Mouse (Mus musculus): ENCODE measurements around the gene Arhgap15. TPM values are rescaled to one million over a fixed set of nuclear protein-coding genes. Genes with fewer than 3 reads are reported as not detected.

Arhgap15 gene
- polyA plus RNA-seq, 1 experiment from 2014 or later = 0.38 TPM

DNA sequence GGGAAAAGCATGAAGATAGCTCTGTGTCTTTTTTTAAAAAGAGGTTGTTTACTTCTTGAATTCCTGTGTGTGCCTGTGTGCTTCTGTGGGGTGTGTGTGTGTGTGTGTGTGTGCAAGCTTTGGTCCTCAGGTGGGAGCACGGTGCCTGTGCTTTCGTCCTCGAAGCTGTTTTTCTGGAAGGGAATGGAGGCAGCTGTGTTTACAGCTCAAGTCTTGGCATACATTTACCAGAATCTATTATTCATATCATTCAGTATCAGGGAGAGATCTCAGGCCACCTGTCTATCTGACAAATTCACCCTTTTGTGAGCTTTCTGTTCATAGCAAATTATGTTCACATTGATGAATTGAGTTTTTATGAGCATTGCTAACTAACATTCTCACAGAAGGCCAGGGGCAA, 550.5 kb downstream of the Arhgap15 start:
- Histone ChIP-seq H3K27me3 (ENCODE audit: low read depth, poor library complexity, severe bottlenecking) (no peaks in the 10 kb centered on the region), H3K27ac (replicated peaks) (no peak overlapping the region), H3K4me1 (peaks cover 3% of the 10 kb centered on the region), H3K9me3 (replicated peaks) (no peaks in the 10 kb centered on the region), H3K36me3 (no peaks in the 10 kb centered on the region), H3K4me3 (no peak overlapping the region)
- DNase-seq (ENCODE audit: low spot score) = no peak
- 86% methylated on average over 3 of the region's 3 CpGs for WGBS

DNA sequence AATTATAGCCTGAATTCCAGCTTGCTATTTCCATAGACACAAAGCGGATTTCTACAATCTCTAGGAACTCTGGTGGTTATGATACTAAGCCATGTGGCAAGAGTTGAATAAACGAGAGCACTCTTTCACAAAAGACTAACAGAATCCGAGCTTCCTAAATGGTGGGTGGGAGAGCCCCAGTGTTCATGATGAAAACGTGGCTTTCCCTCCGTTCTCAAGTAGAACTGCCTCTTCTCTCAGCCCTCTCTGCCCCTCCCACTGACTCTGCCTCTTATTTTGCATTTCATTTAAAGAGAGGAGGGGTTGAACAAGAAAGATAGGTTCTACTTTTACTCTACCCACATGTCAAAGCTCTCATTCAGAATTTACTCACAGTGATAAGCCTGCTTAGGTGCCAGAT, 551.3 kb downstream of the Arhgap15 start:
- Histone ChIP-seq H3K36me3 (no peaks in the 10 kb centered on the region), H3K4me1 (peaks cover 11% of the 10 kb centered on the region), H3K27me3 (ENCODE audit: low read depth, poor library complexity, severe bottlenecking) (no peaks in the 10 kb centered on the region), H3K27ac (replicated peaks) (no peak overlapping the region; the same call in 1 of the 2 replicates), H3K9me3 (replicated peaks) (no peaks in the 10 kb centered on the region), H3K4me3 (no peak overlapping the region)
- WGBS = 47% methylated on average over 5 of the region's 5 CpGs
- no peak for DNase-seq (ENCODE audit: low spot score)

DNA sequence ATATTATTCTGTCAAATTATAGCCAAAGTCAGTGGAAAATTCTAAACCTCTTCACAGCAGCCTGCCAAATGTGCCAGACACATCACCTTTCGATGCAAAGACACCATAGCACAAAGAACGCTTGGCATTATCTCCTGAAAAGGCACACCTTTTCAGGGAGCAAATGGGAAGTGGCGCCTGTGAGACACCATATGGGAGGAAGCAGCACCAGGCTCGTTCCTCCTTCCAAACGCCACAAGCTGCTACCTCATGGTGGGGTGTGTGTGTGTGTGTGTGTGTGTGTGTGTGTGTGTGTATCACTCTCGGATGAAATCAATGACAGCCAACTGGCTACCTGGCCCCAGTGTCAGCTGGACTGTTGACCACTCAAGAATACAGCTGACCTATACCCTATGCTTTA, 551.8 kb downstream of the Arhgap15 start:
- no peak overlapping the region for H3K4me3 ChIP-seq
- H3K36me3 ChIP-seq = no peaks in the 10 kb centered on the region
- no peaks in the 10 kb centered on the region for H3K27me3 ChIP-seq (ENCODE audit: low read depth, poor library complexity, severe bottlenecking)
- no peak overlapping the region for H3K27ac ChIP-seq (replicated peaks)
- 79% methylated on average over 6 of the region's 6 CpGs for WGBS
- H3K4me1 ChIP-seq = peaks cover 16% of the 10 kb centered on the region
- no peaks in the 10 kb centered on the region for H3K9me3 ChIP-seq (replicated peaks)
- no peak for DNase-seq (ENCODE audit: low spot score)

GRCm38 (mm10) chr2:44304261-44304970, 555.8 kb downstream of the Arhgap15 start:
- Histone ChIP-seq H3K9me3 (replicated peaks) (no peaks in the 10 kb centered on the region), H3K36me3 (no peaks in the 10 kb centered on the region), H3K27ac (replicated peaks) (no peak overlapping the region; the same call in 1 of the 2 replicates), H3K4me3 (no peak overlapping the region), H3K4me1 (peaks cover 17% of the 10 kb centered on the region), H3K27me3 (ENCODE audit: low read depth, poor library complexity, severe bottlenecking) (no peaks in the 10 kb centered on the region)
- no peak for DNase-seq (ENCODE audit: low spot score)
- 75% methylated on average over 9 of the region's 9 CpGs for WGBS

DNA sequence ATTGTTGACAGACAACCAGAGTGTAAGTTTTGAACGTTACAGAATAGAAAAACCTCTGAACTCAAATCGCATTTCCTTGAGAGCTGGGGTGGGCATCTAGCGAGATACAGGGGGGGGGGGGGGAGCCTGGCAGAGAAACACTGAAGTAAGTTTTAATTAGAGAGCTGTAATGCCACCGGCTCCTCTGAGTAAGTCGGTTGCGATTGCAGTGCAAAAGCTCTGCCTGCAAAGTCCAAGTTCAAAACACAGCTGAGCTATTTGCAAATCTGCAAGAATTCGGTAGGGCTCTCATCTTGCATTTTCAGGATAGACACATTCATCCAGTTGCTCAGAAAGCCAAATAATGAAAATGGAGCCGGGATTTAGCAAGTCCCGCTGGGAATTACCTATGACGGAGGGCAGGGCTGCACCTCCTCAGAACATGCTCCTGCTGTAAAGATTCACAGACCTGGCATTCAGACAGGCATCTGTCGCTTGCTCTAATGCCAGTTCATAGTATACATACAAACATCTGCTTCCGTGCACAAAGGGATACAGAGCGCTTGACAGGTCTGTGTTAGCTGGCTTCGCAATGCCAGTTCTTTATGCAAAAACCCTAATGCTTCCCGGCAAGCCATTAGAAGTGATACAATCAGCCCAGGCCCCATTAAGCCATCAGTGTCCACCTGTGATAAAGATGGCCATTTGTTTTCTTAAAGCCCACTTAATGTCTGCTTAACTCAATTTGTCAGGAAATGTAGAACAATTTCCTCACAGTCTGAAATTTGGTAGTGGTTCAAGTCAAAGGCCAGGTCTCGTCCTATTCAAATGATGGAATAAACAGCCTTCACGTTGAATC, 556.6 kb downstream of the Arhgap15 start:
- Histone ChIP-seq H3K36me3 (no peaks in the 10 kb centered on the region), H3K9me3 (replicated peaks) (no peaks in the 10 kb centered on the region), H3K4me3 (no peak overlapping the region), H3K4me1 (peaks cover 14% of the 10 kb centered on the region), H3K27me3 (ENCODE audit: low read depth, poor library complexity, severe bottlenecking) (no peaks in the 10 kb centered on the region), H3K27ac (replicated peaks) (no peak overlapping the region; the same call in 1 of the 2 replicates)
- 80% methylated on average over 17 of the region's 17 CpGs for WGBS
- DNase-seq (ENCODE audit: low spot score) = no peak

GRCm38 (mm10) chr2:44306137-44306536, 557.5 kb downstream of the Arhgap15 start:
- no peaks in the 10 kb centered on the region for H3K27me3 ChIP-seq (ENCODE audit: low read depth, poor library complexity, severe bottlenecking)
- no peak for DNase-seq (ENCODE audit: low spot score)
- H3K36me3 ChIP-seq = no peaks in the 10 kb centered on the region
- H3K9me3 ChIP-seq (replicated peaks) = no peaks in the 10 kb centered on the region
- H3K4me1 ChIP-seq = peaks cover 18% of the 10 kb centered on the region
- 42% methylated on average over 2 of the region's 2 CpGs for WGBS
- no peak overlapping the region for H3K27ac ChIP-seq (replicated peaks)
- no peak overlapping the region for H3K4me3 ChIP-seq

DNA sequence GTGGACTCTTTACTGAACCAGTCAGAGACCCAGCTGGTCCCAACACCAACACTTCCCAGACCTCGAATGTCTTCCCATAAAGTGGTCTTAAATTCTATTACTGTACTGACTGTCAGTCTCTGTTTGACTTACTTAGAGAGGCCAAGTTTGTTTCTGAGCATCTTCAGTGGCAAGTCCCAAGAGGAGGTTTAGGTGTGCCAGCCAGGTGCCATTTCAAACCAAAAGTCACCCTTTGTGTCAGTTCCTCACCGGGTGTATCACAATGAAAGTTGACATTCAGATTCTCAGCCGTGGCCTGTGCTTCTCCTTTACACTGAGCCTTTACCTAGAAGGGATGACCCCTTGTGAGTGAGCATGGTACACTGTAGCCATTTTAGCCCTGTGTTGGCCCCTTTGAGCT, 560.5 kb downstream of the Arhgap15 start:
- WGBS = 92% methylated on average over 3 of the region's 3 CpGs

GRCm38 (mm10) chr2:44309556-44309955, 560.9 kb downstream of the Arhgap15 start:
- H3K4me3 ChIP-seq = no peak overlapping the region
- H3K9me3 ChIP-seq (replicated peaks) = no peaks in the 10 kb centered on the region
- WGBS = 91% methylated on average over 1 of the region's 1 CpGs
- H3K27ac ChIP-seq (replicated peaks) = no peak overlapping the region
- H3K4me1 ChIP-seq = peaks cover 27% of the 10 kb centered on the region
- H3K36me3 ChIP-seq = no peaks in the 10 kb centered on the region
- H3K27me3 ChIP-seq (ENCODE audit: low read depth, poor library complexity, severe bottlenecking) = no peaks in the 10 kb centered on the region
- no peak for DNase-seq (ENCODE audit: low spot score)

More for the DNA sequence above, 560.5 kb downstream of the Arhgap15 start:
- Histone ChIP-seq H3K36me3 (no peaks in the 10 kb centered on the region), H3K27ac (replicated peaks) (no peak overlapping the region), H3K27me3 (ENCODE audit: low read depth, poor library complexity, severe bottlenecking) (no peaks in the 10 kb centered on the region), H3K9me3 (replicated peaks) (no peaks in the 10 kb centered on the region), H3K4me3 (no peak overlapping the region), H3K4me1 (peaks cover 31% of the 10 kb centered on the region)
- DNase-seq (ENCODE audit: low spot score) = no peak

- no peak overlapping the region for H3K27ac ChIP-seq (replicated peaks)
- no peaks in the 10 kb centered on the region for H3K36me3 ChIP-seq
- H3K4me1 ChIP-seq = peaks cover 20% of the 10 kb centered on the region
- no peaks in the 10 kb centered on the region for H3K9me3 ChIP-seq (replicated peaks)
- no peak for DNase-seq (ENCODE audit: low spot score)
- WGBS = 91% methylated on average over 11 of the region's 11 CpGs
- H3K27me3 ChIP-seq (ENCODE audit: low read depth, poor library complexity, severe bottlenecking) = no peaks in the 10 kb centered on the region
- H3K4me3 ChIP-seq = no peak overlapping the region
Measured at GRCm38 (mm10) chr2:44310095-44310748, 561.6 kb downstream of the Arhgap15 start.

GRCm38 (mm10) chr2:44311216-44311615, 562.6 kb downstream of the Arhgap15 start:
- DNase-seq (ENCODE audit: low spot score) = peak; percentile 17
- WGBS = 5% methylated on average over 10 of the region's 10 CpGs
- Histone ChIP-seq H3K27me3 (ENCODE audit: low read depth, poor library complexity, severe bottlenecking) (no peaks in the 10 kb centered on the region), H3K4me1 (peaks cover 17% of the 10 kb centered on the region), H3K9me3 (replicated peaks) (no peaks in the 10 kb centered on the region), H3K36me3 (no peaks in the 10 kb centered on the region), H3K4me3 (peak overlapping the region; percentile 36; the same call in 1 of the 2 replicates), H3K27ac (replicated peaks) (peak overlapping the region; percentile 67)

DNA sequence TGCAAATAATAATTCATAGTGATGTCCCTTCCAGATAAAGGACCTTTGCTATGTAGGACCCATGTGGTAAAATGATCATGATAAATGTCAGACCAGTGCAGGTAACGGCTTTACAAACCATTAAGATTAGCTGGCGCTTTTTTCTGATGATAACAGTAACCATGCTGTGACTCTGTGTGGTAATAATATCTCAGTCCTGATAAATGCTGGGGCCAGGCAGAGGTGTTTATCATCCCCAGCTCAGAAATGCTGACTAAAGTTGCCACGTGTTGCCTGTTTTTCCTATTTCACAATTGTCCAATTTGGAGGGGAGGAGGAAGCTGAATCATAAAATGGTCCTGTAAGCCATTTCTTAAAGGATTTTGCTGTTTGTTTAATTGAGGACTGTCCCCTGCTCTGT, 564.9 kb downstream of the Arhgap15 start:
- no peak overlapping the region for H3K4me3 ChIP-seq
- H3K27me3 ChIP-seq (ENCODE audit: low read depth, poor library complexity, severe bottlenecking) = no peaks in the 10 kb centered on the region
- H3K27ac ChIP-seq (replicated peaks) = no peak overlapping the region
- peaks cover 17% of the 10 kb centered on the region for H3K4me1 ChIP-seq
- no peak for DNase-seq (ENCODE audit: low spot score)
- H3K9me3 ChIP-seq (replicated peaks) = no peaks in the 10 kb centered on the region
- no peaks in the 10 kb centered on the region for H3K36me3 ChIP-seq
- WGBS = 87% methylated on average over 3 of the region's 3 CpGs

- Histone ChIP-seq H3K4me1 (no peaks in the 10 kb centered on the region), H3K27me3 (ENCODE audit: low read depth, poor library complexity, severe bottlenecking) (no peaks in the 10 kb centered on the region), H3K9me3 (replicated peaks) (no peaks in the 10 kb centered on the region), H3K4me3 (no peak overlapping the region), H3K36me3 (no peaks in the 10 kb centered on the region), H3K27ac (replicated peaks) (no peak overlapping the region)
- WGBS = 67% methylated on average over 6 of the region's 6 CpGs
- no peak for DNase-seq (ENCODE audit: low spot score)
Measured at GRCm38 (mm10) chr2:44318436-44318835, 569.8 kb downstream of the Arhgap15 start.

All from midbrain, embryonic 10.5 days (tissue).